Mouse (Mus musculus) ES-E14 (cell line): ENCODE results near the gene Abcc9. TPM values are rescaled to one million over a fixed set of nuclear protein-coding genes. Genes with fewer than 3 reads are reported as not detected.

Experiments used
- DNase-seq: peaks from one replicate; pipeline ENCODE4 v3.0.0-alpha.2; 2013; ENCODE audit warnings: low read depth, low spot score
- H3K27ac ChIP-seq: 2 replicates; pipeline ENCODE4 v1.5.1; 2012; ENCODE audit warnings: low read depth, mild to moderate bottlenecking, low read length, moderate library complexity, mixed read lengths; ENCODE audit not compliant: poor library complexity, insufficient read depth, severe bottlenecking
- H3K36me3 ChIP-seq: 2 replicates; pipeline ENCODE4 v1.6.1; 2012; ENCODE audit warnings: mild to moderate bottlenecking, low read length, moderate library complexity, mixed read lengths; ENCODE audit not compliant: control insufficient read depth, poor library complexity, insufficient read depth, severe bottlenecking
- H3K4me1 ChIP-seq, 2 experiments: fragments of 150-350 bp in 1 of 2; sonication (generic) in 1 of 2; 2 replicates each; pipeline ENCODE4 v1.6.1; 2012; ENCODE audit warnings: low read length in 2 of 2, mild to moderate bottlenecking in 1 of 2, mixed read lengths in 1 of 2; ENCODE audit not compliant: control insufficient read depth in 2 of 2, insufficient read depth in 2 of 2, poor library complexity in 1 of 2
- H3K4me3 ChIP-seq, 2 experiments: fragments of 150-350 bp in 1 of 2; sonication (generic) in 1 of 2; 2 replicates each; pipeline ENCODE4 v1.5.1; 2012; ENCODE audit warnings: low read length in 2 of 2, low read depth in 1 of 2, mild to moderate bottlenecking in 1 of 2, mixed read lengths in 1 of 2; ENCODE audit not compliant: insufficient read depth in 1 of 2, poor library complexity in 1 of 2, severe bottlenecking in 1 of 2
- H3K9ac ChIP-seq: 2 replicates; pipeline ENCODE4 v1.6.1; 2012; ENCODE audit warnings: low read depth, mild to moderate bottlenecking, low read length, mixed read lengths; ENCODE audit not compliant: poor library complexity, insufficient read depth, severe bottlenecking
- H3K9me3 ChIP-seq: fragments of 150-350 bp; sonication (generic); 2 replicates; pipeline ENCODE4 v1.6.1; 2012; ENCODE audit warnings: low read depth, mild to moderate bottlenecking, low read length; ENCODE audit not compliant: control insufficient read depth, insufficient read depth
- CHD2 ChIP-seq: IDR thresholded peaks from 2 replicates; pipeline ENCODE4 v1.6.1; 2014; ENCODE audit warnings: mild to moderate bottlenecking, low read depth, low read length, inconsistent platforms
- HCFC1 ChIP-seq: IDR thresholded peaks from 2 replicates; pipeline ENCODE4 v1.6.1; 2012; ENCODE audit warnings: low read length, inconsistent platforms, borderline replicate concordance; ENCODE audit not compliant: insufficient read depth
- MAFK ChIP-seq: IDR thresholded peaks from 2 replicates; pipeline ENCODE4 v1.6.1; 2014; ENCODE audit warnings: mild to moderate bottlenecking, low read depth, low read length, inconsistent platforms; ENCODE audit not compliant: insufficient read depth
- ZC3H11A ChIP-seq: IDR thresholded peaks from 2 replicates; pipeline ENCODE4 v1.6.1; 2012; ENCODE audit warnings: low read depth, mild to moderate bottlenecking, inconsistent platforms, low read length, borderline replicate concordance
- ZNF384 ChIP-seq: IDR thresholded peaks from 2 replicates; pipeline ENCODE4 v1.6.1; 2012; ENCODE audit warnings: low read depth, low read length, inconsistent platforms
- in situ Hi-C, 2 experiments: fragments of 600-800 bp; cut with MboI; formaldehyde crosslinking; loops; one replicate each; pipeline ENCODE4 v1.15.1; 2025; ENCODE audit warnings: low sequenced_read_pairs in 2 of 2, inconsistent platforms in 1 of 2; ENCODE audit not compliant: unreplicated experiment in 2 of 2
- total RNA-seq: library from RNA; depleted of rRNA; stranded (reverse); fragments of 300-350 nt; gene quantifications from 2 replicates; pipeline ENCODE4 v1.2.3, GENCODE M21; 2012

The Abcc9 gene
- total RNA-seq, 1 experiment: 0.13 TPM

- Histone ChIP-seq H3K9me3 (no peaks in the 10 kb centered on the region), H3K4me3 (no peak overlapping the region), H3K4me1 (peaks cover 4 to 12% of the 10 kb centered on the region in 2 experiments; a peak in 2 of 4 replicates), H3K27ac (no peak overlapping the region), H3K36me3 (no peaks in the 10 kb centered on the region), H3K9ac (no peak overlapping the region)
- no peak for DNase-seq
- TF ChIP-seq ZNF384: no peak
- no peak for TF ChIP-seq CHD2
- TF ChIP-seq HCFC1: no peak
- TF ChIP-seq MAFK: no peak
- TF ChIP-seq ZC3H11A: no peak
- in situ Hi-C loops: no loop called here
Observed at GRCm38 (mm10) chr6:142607080-142607479, 95.0 kb downstream of the Abcc9 start.

- no peak for TF ChIP-seq ZNF384
- no peak for TF ChIP-seq ZC3H11A
- TF ChIP-seq CHD2: no peak
- TF ChIP-seq MAFK: no peak
- TF ChIP-seq HCFC1: no peak
- in situ Hi-C loops: no loop called here
- Histone ChIP-seq H3K9ac (no peak overlapping the region), H3K4me1 (peaks cover 4 to 16% of the 10 kb centered on the region in 2 experiments; a peak in 2 of 4 replicates), H3K27ac (no peak overlapping the region), H3K9me3 (no peaks in the 10 kb centered on the region), H3K36me3 (no peaks in the 10 kb centered on the region), H3K4me3 (no peak overlapping the region)
- DNase-seq: peak; percentile 11
Observed at GRCm38 (mm10) chr6:142602772-142603171, 99.3 kb downstream of the Abcc9 start.

- in situ Hi-C loops: no loop called here
- Histone ChIP-seq H3K36me3 (no peaks in the 10 kb centered on the region), H3K9me3 (no peaks in the 10 kb centered on the region), H3K27ac (no peak overlapping the region), H3K9ac (no peak overlapping the region), H3K4me3 (no peak overlapping the region), H3K4me1 (no peaks in the 10 kb centered on the region)
- TF ChIP-seq HCFC1 (no peak), ZNF384 (no peak), MAFK (no peak), ZC3H11A (no peak)
- DNase-seq: no peak
Observed at GRCm38 (mm10) chr6:142578831-142579230, 123.3 kb downstream of the Abcc9 start.

- Histone ChIP-seq H3K27ac (no peak overlapping the region), H3K9me3 (no peaks in the 10 kb centered on the region), H3K4me1 (no peaks in the 10 kb centered on the region), H3K36me3 (no peaks in the 10 kb centered on the region), H3K9ac (no peak overlapping the region), H3K4me3 (no peak overlapping the region)
- TF ChIP-seq CHD2 (no peak), ZC3H11A (no peak), MAFK (no peak), ZNF384 (no peak), HCFC1 (no peak)
- in situ Hi-C loops: no loop called here
- no peak for DNase-seq
Observed at GRCm38 (mm10) chr6:142577801-142578200, 124.3 kb downstream of the Abcc9 start.

- in situ Hi-C loops: no loop called here
- no peak overlapping the region for H3K27ac ChIP-seq
- no peak overlapping the region for H3K9ac ChIP-seq
- H3K4me3 ChIP-seq: no peak overlapping the region
- no peaks in the 10 kb centered on the region for H3K36me3 ChIP-seq
- no peak for DNase-seq
- H3K9me3 ChIP-seq: no peaks in the 10 kb centered on the region
- TF ChIP-seq HCFC1 (no peak), ZC3H11A (no peak), ZNF384 (no peak), CHD2 (no peak), MAFK (no peak)
- peaks cover 0 to 2% of the 10 kb centered on the region in 2 experiments; a peak in 1 of 4 replicates for H3K4me1 ChIP-seq
Observed at GRCm38 (mm10) chr6:142572876-142573275, 129.2 kb downstream of the Abcc9 start.
